Comparison of ENCODE assay signal across 9 mouse cellular contexts in the genomic region with DNA sequence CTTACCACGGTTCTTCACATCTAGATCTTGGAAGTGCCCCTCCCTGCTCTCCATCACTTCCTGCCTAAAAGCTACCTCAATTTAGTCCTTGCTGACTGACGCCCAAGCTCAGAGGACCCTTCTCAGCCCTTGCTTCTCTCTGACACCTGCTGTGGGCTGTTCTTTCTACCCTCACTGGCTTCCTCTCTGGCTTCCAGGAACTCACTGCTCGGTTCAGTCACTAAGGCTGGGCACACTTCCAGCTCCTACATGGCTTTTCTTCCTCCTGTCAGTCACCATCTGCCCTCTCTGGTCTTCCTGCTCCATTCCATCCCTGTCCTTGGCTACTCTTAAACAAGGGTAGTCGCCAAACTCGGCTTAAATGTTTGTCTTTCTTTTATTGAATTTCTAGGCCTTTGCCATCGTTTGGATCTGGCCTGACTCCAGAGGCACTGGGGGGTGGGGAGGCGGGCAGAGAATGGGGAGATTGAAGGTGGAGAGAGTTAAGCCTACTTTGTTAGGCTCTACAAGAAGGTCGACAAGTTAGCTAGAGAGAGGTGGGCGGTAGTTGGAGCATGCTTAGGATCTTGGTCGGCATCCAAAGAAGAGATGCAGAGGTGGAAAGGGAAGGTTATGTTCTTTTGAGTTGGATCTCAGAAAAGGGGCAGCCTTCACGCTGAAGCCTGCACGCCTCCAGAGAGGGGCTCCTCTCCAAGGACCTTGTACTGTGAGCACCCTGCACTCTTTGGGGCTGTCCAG. TPM values are rescaled to one million over a fixed set of nuclear protein-coding genes. Genes with fewer than 3 reads are reported as not detected.
A peak's percentile ranks its signal among the peaks of the same experiment; 100 is the strongest.
DNase-seq lines count a peak whose midpoint lies in the region; ATAC-seq and TF ChIP-seq lines count a peak whose summit lies in the region.
"Had no signal": no experiment of that assay in that cellular context is flagged by ENCODE, and none has a peak within 500 bp of the region (broad histone marks: within the 10 kb centered on the region; RNA-seq: fewer than 3 reads in every experiment).

No protein-coding gene starts in this region.

- TF ChIP-seq CTCF in hindbrain, postnatal 0 days (IDR thresholded peaks at IDR 0.05; ENCODE audit: low read depth): no peak
- no peak for TF ChIP-seq CTCF in brain, embryonic 14.5 days (IDR thresholded peaks at IDR 0.05; ENCODE audit: borderline replicate concordance, extremely low read depth, insufficient read depth, insufficient read length)

- no peaks in the 10 kb centered on the region for H3K27me3 ChIP-seq in hindbrain, postnatal 0 days (ENCODE audit: insufficient read depth, low read length)
- H3K27me3 ChIP-seq in hindbrain, embryonic 11.5 days (ENCODE audit: control insufficient read depth, insufficient read depth, low read length): no peaks in the 10 kb centered on the region
- H3K27me3 ChIP-seq in intestine, embryonic 14.5 days (replicated peaks; ENCODE audit: control insufficient read depth, insufficient read depth, low read length): no peaks in the 10 kb centered on the region
- H3K27me3 ChIP-seq: hindbrain, embryonic 15.5 days had no signal

- no peak for TF ChIP-seq POLR2A in brain, embryonic 14.5 days (IDR thresholded peaks at IDR 0.05; ENCODE audit: borderline replicate concordance, extremely low read depth, insufficient read depth, insufficient read length, poor library complexity, severe bottlenecking)

- no peak for ATAC-seq in hindbrain, postnatal 0 days
- no peak for ATAC-seq in hindbrain, embryonic 11.5 days (ENCODE audit: low FRiP score)
- peak; percentile 65 for ATAC-seq in CD4-positive, CD25-positive, alpha-beta regulatory T cell, adult 4 months
- ATAC-seq in intestine, embryonic 14.5 days (replicated peaks; ENCODE audit: low FRiP score, low TSS enrichment, low read depth): no peak
- ATAC-seq in megakaryocyte-erythroid progenitor cell, adult 5-6 weeks (replicated peaks; ENCODE audit: low FRiP score, low TSS enrichment, poor library complexity, severe bottlenecking): peak; percentile 24

- H3K36me3 ChIP-seq in hindbrain, postnatal 0 days (ENCODE audit: insufficient read depth, low read length): no peaks in the 10 kb centered on the region
- no peaks in the 10 kb centered on the region for H3K36me3 ChIP-seq in hindbrain, embryonic 11.5 days (ENCODE audit: control insufficient read depth, insufficient read depth, low read length)
- H3K36me3 ChIP-seq in intestine, embryonic 14.5 days (ENCODE audit: control insufficient read depth, insufficient read depth, low read length): no peaks in the 10 kb centered on the region
- H3K36me3 ChIP-seq: hindbrain, embryonic 15.5 days had no signal

- 0 out of 2 replicates have a peak overlapping the region, but pooled peaks have one; percentile 26 for H3K27ac ChIP-seq in hindbrain, postnatal 0 days
- no peak overlapping the region for H3K27ac ChIP-seq in hindbrain, embryonic 11.5 days (ENCODE audit: low read depth, low read length)
- peak overlapping the region; percentile 22; the same call in 1 of the 2 replicates for H3K27ac ChIP-seq in intestine, embryonic 14.5 days (ENCODE audit: low read depth)
- H3K27ac ChIP-seq: hindbrain, embryonic 15.5 days had no signal

- no peak overlapping the region for H3K9ac ChIP-seq in hindbrain, postnatal 0 days (replicated peaks; ENCODE audit: low read length)
- H3K9ac ChIP-seq in hindbrain, embryonic 11.5 days (ENCODE audit: low read depth, low read length): no peak overlapping the region
- H3K9ac ChIP-seq in intestine, embryonic 14.5 days (ENCODE audit: low read length): no peak overlapping the region
- H3K9ac ChIP-seq: hindbrain, embryonic 15.5 days had no signal

- H3K4me1 ChIP-seq in hindbrain, postnatal 0 days (ENCODE audit: insufficient read depth, low read length): 0 out of 2 replicates have a peak, but pooled peaks cover 5% of the 10 kb centered on the region
- no peaks in the 10 kb centered on the region for H3K4me1 ChIP-seq in hindbrain, embryonic 11.5 days (replicated peaks; ENCODE audit: control insufficient read depth, insufficient read depth, low read length)
- H3K4me1 ChIP-seq in intestine, embryonic 14.5 days (replicated peaks; ENCODE audit: control insufficient read depth, insufficient read depth, low read length): peaks cover 15% of the 10 kb centered on the region; the same call in 1 of the 2 replicates
- H3K4me1 ChIP-seq: hindbrain, embryonic 15.5 days had no signal

- no peaks in the 10 kb centered on the region for H3K9me3 ChIP-seq in hindbrain, postnatal 0 days (ENCODE audit: low read length)
- H3K9me3 ChIP-seq in hindbrain, embryonic 11.5 days (ENCODE audit: control insufficient read depth, low read length): no peaks in the 10 kb centered on the region
- H3K9me3 ChIP-seq in intestine, embryonic 14.5 days (ENCODE audit: control insufficient read depth, low read length): no peaks in the 10 kb centered on the region
- H3K9me3 ChIP-seq: hindbrain, embryonic 15.5 days had no signal

- WGBS in hindbrain, postnatal 0 days: 55% methylated on average over 12 of the region's 12 CpGs
- 82% methylated on average over 12 of the region's 12 CpGs for WGBS in hindbrain, embryonic 11.5 days
- WGBS in intestine, embryonic 14.5 days: 65% methylated on average over 12 of the region's 12 CpGs

- DNase-seq in hindbrain, postnatal 0 days (ENCODE audit: low spot score): peak; percentile 55
- no peak for DNase-seq in hindbrain, embryonic 11.5 days (ENCODE audit: low spot score)
- DNase-seq in brain, embryonic 14.5 days (ENCODE audit: low read depth): peak; percentile 42
- DNase-seq in intestine, embryonic 14.5 days (ENCODE audit: low spot score): no peak
- no peak for DNase-seq in urinary bladder, adult 2 months (ENCODE audit: low spot score)
- DNase-seq in retina, postnatal 1 day: no peak

- H3K4me2 ChIP-seq in hindbrain, postnatal 0 days (ENCODE audit: low read depth, low read length): no peak overlapping the region
- H3K4me2 ChIP-seq in hindbrain, embryonic 11.5 days (replicated peaks; ENCODE audit: low read depth, low read length): no peak overlapping the region
- no peak overlapping the region for H3K4me2 ChIP-seq in intestine, embryonic 14.5 days (ENCODE audit: low read length)
- H3K4me2 ChIP-seq: hindbrain, embryonic 15.5 days had no signal

- no peak overlapping the region for H3K4me3 ChIP-seq in hindbrain, postnatal 0 days (ENCODE audit: low read length)
- H3K4me3 ChIP-seq in hindbrain, embryonic 11.5 days (ENCODE audit: low read depth, low read length): no peak overlapping the region
- no peak overlapping the region for H3K4me3 ChIP-seq in intestine, embryonic 14.5 days (ENCODE audit: low read depth, low read length)
- H3K4me3 ChIP-seq: hindbrain, embryonic 15.5 days had no signal

RNA-seq across cellular contexts. Expression of a gene that starts 31.5 kb away (rescaled TPM):
- total RNA-seq in hindbrain, postnatal 0 days (2014; rRNA removed): 79.9 and 97.5 TPM in 2 replicates
- 61.6 and 65.2 TPM in 2 replicates for polyA plus RNA-seq in hindbrain, postnatal 0 days (2015; fragmentation: Nextera tagmentation; extraction: Ambion mirVana)
- 48.4 and 55.5 TPM in 2 replicates for polyA plus RNA-seq in hindbrain, embryonic 11.5 days (2014; fragmentation: Nextera tagmentation; extraction: Ambion mirVana)
- 10 to 100 TPM; 12.0 to 12.9 TPM for polyA plus RNA-seq in CD4-positive, CD25-positive, alpha-beta regulatory T cell, adult 4 months (2017; shearing (Covaris generic))
- 66.9 and 87.9 TPM in 2 replicates for polyA plus RNA-seq in brain, embryonic 14.5 days (2012; rRNA removed)
- 78.7 and 82.5 TPM in 2 replicates for polyA plus RNA-seq in intestine, embryonic 14.5 days (2014; fragmentation: Nextera tagmentation; extraction: Ambion mirVana)
- total RNA-seq in megakaryocyte-erythroid progenitor cell, adult 5-6 weeks (2014; fragmentation: Nextera tagmentation): 50.6 and 67.3 TPM in 2 replicates
- 40.1 and 56.6 TPM in 2 replicates for total RNA-seq in megakaryocyte-erythroid progenitor cell, adult 5-6 weeks (2017)
- polyA plus RNA-seq in urinary bladder, adult 2 months (2012; rRNA removed): 80.3 and 96.3 TPM in 2 replicates

Comparison
In these comparisons a context has a peak if more than half of its experiments do, and no peak if none do; other contexts are left out.
1. DNase-seq: peak in hindbrain, postnatal 0 days (single experiment) and brain, embryonic 14.5 days (single experiment); none in hindbrain, embryonic 11.5 days (single experiment), intestine, embryonic 14.5 days (single experiment), urinary bladder, adult 2 months (single experiment) and retina, postnatal 1 day (single experiment).
2. ATAC-seq: peak in CD4-positive, CD25-positive, alpha-beta regulatory T cell, adult 4 months (single experiment) and megakaryocyte-erythroid progenitor cell, adult 5-6 weeks (single experiment); none in hindbrain, postnatal 0 days (single experiment), hindbrain, embryonic 11.5 days (single experiment) and intestine, embryonic 14.5 days (single experiment).